Mouse (Mus musculus) activated CD4-positive, CD25-positive, alpha-beta regulatory T cell, adult 9 weeks (primary cell): ENCODE results near the gene Amigo3. TPM values are rescaled to one million over a fixed set of nuclear protein-coding genes. Genes with fewer than 3 reads are reported as not detected.

Source experiments
- polyA plus RNA-seq: library from polyadenylated mRNA; unstranded; fragments of 100-300 nt; shearing (Covaris generic); gene quantifications from one replicate; pipeline ENCODE4 v1.2.1, GENCODE M21; 2017

Amigo3 gene
- 4.8 TPM for polyA plus RNA-seq

DNA sequence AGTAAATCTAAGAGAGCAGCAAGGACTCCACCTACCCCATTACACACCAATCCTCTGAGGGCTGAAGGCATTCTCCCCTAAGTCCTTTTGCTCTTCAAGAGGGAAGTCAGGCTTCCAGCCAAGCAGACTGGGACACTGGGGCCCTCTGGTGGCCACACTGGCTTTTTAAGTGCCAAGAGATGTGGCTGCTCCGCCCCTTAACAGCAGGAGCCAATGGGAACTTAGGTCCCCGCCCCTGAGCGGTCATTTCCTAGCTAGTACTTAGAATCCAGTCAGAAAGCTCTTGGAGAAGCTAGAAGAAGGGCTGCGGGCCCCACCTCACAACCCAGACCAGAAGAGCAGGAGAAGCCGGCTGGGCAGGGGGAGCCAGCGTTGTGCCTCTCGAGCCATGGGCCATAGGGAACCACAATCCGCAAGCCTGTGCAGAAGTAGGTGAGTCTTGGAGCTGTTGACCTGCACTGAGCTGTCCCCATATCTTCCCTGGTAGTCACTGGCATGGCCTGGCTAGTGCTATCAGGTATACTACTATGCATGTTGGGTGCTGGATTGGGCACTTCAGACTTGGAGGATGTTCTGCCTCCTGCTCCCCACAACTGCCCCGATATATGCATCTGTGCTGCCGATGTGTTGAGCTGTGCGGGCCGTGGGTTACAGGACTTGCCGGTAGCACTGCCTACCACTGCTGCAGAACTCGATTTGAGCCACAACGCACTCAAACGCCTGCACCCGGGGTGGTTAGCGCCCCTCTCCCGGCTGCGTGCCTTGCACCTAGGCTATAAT, at the start of gene Amigo3:
Gene Amigo3 (plus strand): TSS at position 275 of the 780 bp plus-strand sequence.

DNA sequence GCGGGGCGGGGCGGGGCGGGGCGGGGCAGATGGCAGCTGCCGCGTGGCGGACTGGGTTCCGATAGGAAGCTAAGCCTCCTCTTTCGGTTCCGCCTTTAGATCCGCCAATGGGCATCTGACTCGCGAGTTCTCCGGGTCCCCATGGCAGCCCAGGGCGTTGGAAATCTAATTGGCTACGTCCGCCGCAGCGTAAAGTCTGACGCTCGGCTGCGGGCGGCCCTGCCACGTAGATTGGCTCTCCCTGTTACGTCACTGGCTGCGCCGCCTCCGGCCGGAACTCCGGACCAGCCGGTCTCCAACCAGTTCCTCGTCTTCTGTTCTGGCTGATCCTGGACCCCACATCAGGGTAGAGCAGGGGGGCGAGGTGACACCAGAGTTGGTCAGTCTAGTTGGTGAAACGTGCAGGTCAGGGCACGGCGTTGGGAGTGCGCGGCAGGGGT, 3.9 kb upstream of the Amigo3 start, which contains the start of gene Gmppb:
Gene Gmppb (plus strand): TSS at position 227 of the 440 bp plus-strand sequence.

GRCm38 (mm10) chr9:108080168-108080567, 27.2 kb downstream of the Amigo3 start, which contains the start of gene Mst1:
Mst1 (plus strand) TSS chr9:108080436.

GRCm38 (mm10) chr9:108082988-108083431, 30.1 kb downstream of the Amigo3 start, which contains the start of gene Rnf123:
Rnf123 (minus strand) TSS chr9:108083346.

GRCm38 (mm10) chr9:108094184-108094941, 41.4 kb downstream of the Amigo3 start, which contains the start of gene Apeh:
Apeh (minus strand) TSS chr9:108094606.

Other genes with a start within 250 kb of the Amigo3 start
- gene Rbm6, start 179.9 kb upstream of the Amigo3 start, polyA plus RNA-seq, result 118 TPM
- gene Mon1a, start 165.0 kb upstream of the Amigo3 start, polyA plus RNA-seq, result 24.2 TPM
- gene Mst1r, start 146.3 kb upstream of the Amigo3 start, polyA plus RNA-seq, result not detected
- not detected for gene Actl11, start 124.7 kb upstream of the Amigo3 start, polyA plus RNA-seq
- not detected for gene Camkv, start 117.5 kb upstream of the Amigo3 start, polyA plus RNA-seq
- 5.7 TPM for gene Traip, start 103.0 kb upstream of the Amigo3 start, polyA plus RNA-seq
- 321 TPM for gene Uba7, start 77.7 kb upstream of the Amigo3 start, polyA plus RNA-seq
- 0.27 TPM for gene Gm20661, start 70.1 kb upstream of the Amigo3 start, polyA plus RNA-seq
- 2.3 TPM for gene Inka1, start 67.3 kb upstream of the Amigo3 start, polyA plus RNA-seq
- 0.77 TPM for gene Cdhr4, start 60.7 kb upstream of the Amigo3 start, polyA plus RNA-seq
- not detected for gene Gm20662, start 56.8 kb upstream of the Amigo3 start, polyA plus RNA-seq
- 68.8 TPM for gene Ip6k1, start 50.7 kb upstream of the Amigo3 start, polyA plus RNA-seq
- gene Gmppb, start 3.9 kb upstream of the Amigo3 start, polyA plus RNA-seq, result 40.7 TPM
- gene Mst1, start 27.3 kb downstream of the Amigo3 start, polyA plus RNA-seq, result 1.2 TPM
- 189 TPM for gene Rnf123, start 30.2 kb downstream of the Amigo3 start, polyA plus RNA-seq
- gene Apeh, start 41.4 kb downstream of the Amigo3 start, polyA plus RNA-seq, result 140 TPM
- 0.81 TPM for gene Bsn, start 137.2 kb downstream of the Amigo3 start, polyA plus RNA-seq
- 6.7 TPM for gene Dag1, start 210.8 kb downstream of the Amigo3 start, polyA plus RNA-seq
- gene Nicn1, start 237.3 kb downstream of the Amigo3 start, polyA plus RNA-seq, result 2.3 TPM
- 0.56 TPM for gene Amt, start 243.7 kb downstream of the Amigo3 start, polyA plus RNA-seq